Mouse (Mus musculus): ENCODE data around the gene Tat.

GRCm38 (mm10) chr8:109983944-109984343, 6.3 kb upstream of the Tat start:
- TF ChIP-seq ZNF384 (IDR thresholded peaks at IDR 0.05; ENCODE audit: low read depth, low read length) (no peak), GATA1 (IDR thresholded peaks at IDR 0.05; ENCODE audit: low read depth, low read length) (no peak), CTCF (IDR thresholded peaks at IDR 0.05 in 2 of 3, conservative IDR thresholded peaks at IDR 0.05 in 1 of 3; ENCODE audit: control insufficient read depth in 1 of 3, insufficient read depth in 1 of 3, low read depth in 2 of 3, low read length in 3 of 3, poor library complexity in 1 of 3, severe bottlenecking in 1 of 3) (no peak), CHD2 (IDR thresholded peaks at IDR 0.05; ENCODE audit: low read length) (no peak), TAL1 (IDR thresholded peaks at IDR 0.05; ENCODE audit: low read length) (no peak), POLR2A (IDR thresholded peaks at IDR 0.05; ENCODE audit: control insufficient read depth in 1 of 2, insufficient read depth in 1 of 2, low read depth in 1 of 2, low read length in 2 of 2, poor library complexity in 1 of 2) (no peak), MAFK (IDR thresholded peaks at IDR 0.05; ENCODE audit: borderline replicate concordance, low read depth, low read length) (no peak), GABPA (IDR thresholded peaks at IDR 0.05; ENCODE audit: low read depth, low read length) (no peak), RCOR1 (IDR thresholded peaks at IDR 0.05; ENCODE audit: low read depth, low read length) (no peak), TCF12 (IDR thresholded peaks at IDR 0.05; ENCODE audit: low read depth, low read length) (no peak), POLR2AphosphoS2 (IDR thresholded peaks at IDR 0.05; ENCODE audit: low read length) (no peak), MXI1 (IDR thresholded peaks at IDR 0.05; ENCODE audit: low read depth, low read length) (no peak)
